Mouse (Mus musculus): Measurements from ENCODE around the gene Rhox4c.
"Not testable (repeated sequence)": the region's sequence is repeated elsewhere in the genome, so short reads cannot be mapped to it uniquely, and the experiment has no call there.

DNA sequence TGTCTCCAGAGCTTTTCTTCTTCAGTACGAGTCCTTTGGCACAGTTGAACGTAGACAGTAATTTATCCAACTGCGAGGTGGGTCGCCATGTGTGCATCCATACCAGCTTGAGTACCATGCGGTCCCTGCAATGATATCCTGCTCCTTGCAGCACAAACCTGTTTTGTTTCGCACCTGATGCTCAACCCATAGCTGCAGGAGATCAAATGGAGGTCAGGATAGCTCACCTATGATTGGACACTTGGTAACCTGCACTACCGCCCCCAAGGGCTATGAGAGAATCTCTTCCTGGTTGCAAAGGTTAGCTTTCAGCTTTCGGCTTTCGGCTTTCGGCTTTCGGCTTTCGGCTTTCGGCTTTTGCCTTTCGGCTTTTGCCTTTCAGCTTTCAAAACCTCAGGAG, at the start of gene Rhox4c:
- TF ChIP-seq MYOD1 (IDR thresholded peaks at IDR 0.05; ENCODE audit: control insufficient read depth, insufficient read length, low read depth); FOSL1 (IDR thresholded peaks at IDR 0.05; ENCODE audit: insufficient read depth, low read length, poor library complexity, severe bottlenecking); CTCF (IDR thresholded peaks at IDR 0.05; ENCODE audit: control insufficient read depth, insufficient read depth, insufficient read length); MYOG (IDR thresholded peaks at IDR 0.05; ENCODE audit: control insufficient read depth, extremely low read depth, insufficient read length); CEBPB (IDR thresholded peaks at IDR 0.05; ENCODE audit: low read depth); MAX (IDR thresholded peaks at IDR 0.05): not testable (repeated sequence)

All from C2C12 (cell line).